Mouse (Mus musculus) cerebellum, postnatal 10 days (tissue): ENCODE measurements around the gene Cnga1.
"Not testable (repeated sequence)": the region's sequence is repeated elsewhere in the genome, so short reads cannot be mapped to it uniquely, and the experiment has no call there.

Experiments
- DNase-seq, 2 experiments: peaks; one replicate each; pipeline ENCODE4 v3.0.0; 2021; ENCODE audit warnings: mixed read lengths in 2 of 2

Gene Cnga1

GRCm38 (mm10) chr5:72636576-72636975 lies 7.5 kb downstream of the Cnga1 start:
- no peak for DNase-seq

GRCm38 (mm10) chr5:72636122-72636521 lies 8.0 kb downstream of the Cnga1 start:
- no peak for DNase-seq

GRCm38 (mm10) chr5:72634791-72635271 lies 9.2 kb downstream of the Cnga1 start:
- no peak for DNase-seq

- no peak for DNase-seq
Observed at GRCm38 (mm10) chr5:72630026-72630425, 14.0 kb downstream of the Cnga1 start.

GRCm38 (mm10) chr5:72621022-72621421 lies 23.1 kb downstream of the Cnga1 start:
- no peak for DNase-seq

GRCm38 (mm10) chr5:72617413-72617812 lies 26.7 kb downstream of the Cnga1 start:
- no peak for DNase-seq

- DNase-seq, result no peak
Observed at GRCm38 (mm10) chr5:72603138-72603537, 40.9 kb downstream of the Cnga1 start.

GRCm38 (mm10) chr5:72601006-72601405 lies 43.1 kb downstream of the Cnga1 start:
- peak; percentile 35 to 39 for DNase-seq

GRCm38 (mm10) chr5:72587192-72587681 lies 56.8 kb downstream of the Cnga1 start, which contains the start of gene Gm5868:
Gm5868 (minus strand) TSS chr5:72587551.
- DNase-seq, result peak; percentile 17 to 30

GRCm38 (mm10) chr5:72586667-72587191 lies 57.3 kb downstream of the Cnga1 start:
- not testable (repeated sequence) for DNase-seq

GRCm38 (mm10) chr5:72586122-72586521 lies 58.0 kb downstream of the Cnga1 start:
- DNase-seq, result not testable (repeated sequence)

GRCm38 (mm10) chr5:72580970-72581332 lies 63.1 kb downstream of the Cnga1 start, which contains the start of gene Zar1:
Zar1 (minus strand) TSS chr5:72581254.
- DNase-seq, result peak; percentile 18 to 21

- peak; percentile 18 to 33 for DNase-seq
Observed at GRCm38 (mm10) chr5:72580088-72580969, 63.7 kb downstream of the Cnga1 start.

GRCm38 (mm10) chr5:72579599-72579998 lies 64.5 kb downstream of the Cnga1 start:
- DNase-seq, result not testable (repeated sequence)

GRCm38 (mm10) chr5:72565621-72566020 lies 78.5 kb downstream of the Cnga1 start:
- DNase-seq, result no peak

- DNase-seq, result not testable (repeated sequence)
Observed at GRCm38 (mm10) chr5:72563183-72563582, 80.9 kb downstream of the Cnga1 start.

GRCm38 (mm10) chr5:72560976-72561628 lies 83.0 kb downstream of the Cnga1 start:
- DNase-seq, result no peak

GRCm38 (mm10) chr5:72559544-72560049 lies 84.5 kb downstream of the Cnga1 start, which contains the start of gene Nfxl1:
Nfxl1 (minus strand) TSS chr5:72559684.
- DNase-seq, result peak; percentile 98 to 99

GRCm38 (mm10) chr5:72558716-72559526 lies 85.2 kb downstream of the Cnga1 start:
- peak in 1 of 2 experiments; percentile 71 for DNase-seq

- no peak for DNase-seq
Observed at GRCm38 (mm10) chr5:72556245-72556644, 87.8 kb downstream of the Cnga1 start.
